Mouse (Mus musculus): ENCODE results near the gene Cd151. TPM values are rescaled to one million over a fixed set of nuclear protein-coding genes. Genes with fewer than 3 reads are reported as not detected.

The Cd151 gene
- polyA plus RNA-seq, 1 experiment: 57.9 TPM

DNA sequence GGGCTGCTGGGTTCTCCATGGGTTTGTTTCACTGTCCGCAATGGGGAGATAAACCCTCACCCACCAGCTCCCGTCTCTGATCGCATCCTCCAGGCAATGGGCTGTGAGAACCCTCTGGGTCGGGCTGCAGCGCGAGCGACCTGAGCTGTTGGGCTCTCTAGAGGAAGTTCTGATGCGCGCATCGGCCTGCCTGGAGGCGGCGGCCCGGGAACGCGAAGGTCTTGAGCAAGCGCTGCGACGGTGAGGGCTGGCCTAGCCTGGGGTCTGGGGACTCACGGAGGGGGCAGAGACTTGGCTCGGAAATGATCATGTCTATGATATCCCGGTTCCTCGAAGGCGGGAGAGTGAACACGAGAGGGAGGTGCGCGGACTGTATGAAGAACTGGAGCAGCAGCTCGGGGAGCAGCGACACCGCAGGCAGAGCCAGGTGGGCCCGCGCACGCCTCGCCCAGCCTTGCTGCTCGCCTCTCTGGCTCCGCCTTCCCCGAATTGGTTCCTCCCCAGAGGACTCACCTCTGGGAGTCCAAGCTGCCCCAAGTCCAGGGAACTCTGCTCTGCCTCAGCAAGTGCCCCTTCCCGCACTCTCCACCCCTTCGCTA is 2.5 kb upstream of the Cd151 start:
- peaks cover 69% of the 10 kb centered on the region for H3K4me1 ChIP-seq (ENCODE audit: control insufficient read depth, insufficient read depth, low read length)
- TF ChIP-seq CTCF (IDR thresholded peaks at IDR 0.05; ENCODE audit: low read depth, low read length) (no peak), POLR2A (IDR thresholded peaks at IDR 0.05; ENCODE audit: borderline replicate concordance, low read depth, low read length) (no peak)
- no peak overlapping the region for H3K4me3 ChIP-seq (ENCODE audit: insufficient read depth, low read length)
- no peak overlapping the region for H3K27ac ChIP-seq (ENCODE audit: insufficient read depth, low read depth, low read length)

DNA sequence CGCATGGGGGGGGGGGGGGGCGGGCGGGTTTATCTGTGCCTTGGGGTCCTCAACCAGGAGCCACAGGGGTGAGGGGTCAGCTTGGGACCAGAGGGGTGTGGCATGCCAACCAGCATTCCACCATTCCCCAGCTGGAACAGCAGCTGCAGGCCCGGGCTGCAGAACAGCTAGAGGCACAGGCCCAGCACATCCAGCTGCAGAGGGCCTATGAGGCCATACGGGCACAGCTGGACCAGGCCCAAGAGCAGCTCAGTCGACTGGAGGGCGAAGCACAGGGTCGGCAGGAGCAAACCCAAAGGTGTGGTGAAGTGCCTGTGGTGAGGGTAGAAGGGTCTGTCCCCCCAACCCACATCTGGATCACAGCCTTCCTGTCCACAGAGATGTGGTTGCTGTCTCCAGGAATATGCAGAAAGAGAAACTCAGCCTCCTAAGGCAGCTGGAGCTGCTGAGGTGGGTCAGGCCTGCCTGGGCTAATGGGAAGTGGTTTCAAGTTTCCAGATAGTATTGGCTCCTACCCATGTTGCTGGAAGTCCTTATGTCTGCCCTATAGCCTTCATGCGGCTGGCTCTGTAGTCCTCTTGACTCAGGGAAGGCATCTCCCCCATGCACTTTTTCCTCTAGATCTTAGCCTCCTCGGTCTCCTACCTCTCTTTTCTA is 1.7 kb upstream of the Cd151 start:
- TF ChIP-seq CTCF (IDR thresholded peaks at IDR 0.05; ENCODE audit: low read depth, low read length) (no peak), POLR2A (IDR thresholded peaks at IDR 0.05; ENCODE audit: borderline replicate concordance, low read depth, low read length) (no peak)
- peaks cover 69% of the 10 kb centered on the region for H3K4me1 ChIP-seq (ENCODE audit: control insufficient read depth, insufficient read depth, low read length)
- H3K27ac ChIP-seq (ENCODE audit: insufficient read depth, low read depth, low read length): peak overlapping the region; percentile 66
- H3K4me3 ChIP-seq (ENCODE audit: insufficient read depth, low read length): peak overlapping the region; percentile 21; the same call in 1 of the 2 replicates

DNA sequence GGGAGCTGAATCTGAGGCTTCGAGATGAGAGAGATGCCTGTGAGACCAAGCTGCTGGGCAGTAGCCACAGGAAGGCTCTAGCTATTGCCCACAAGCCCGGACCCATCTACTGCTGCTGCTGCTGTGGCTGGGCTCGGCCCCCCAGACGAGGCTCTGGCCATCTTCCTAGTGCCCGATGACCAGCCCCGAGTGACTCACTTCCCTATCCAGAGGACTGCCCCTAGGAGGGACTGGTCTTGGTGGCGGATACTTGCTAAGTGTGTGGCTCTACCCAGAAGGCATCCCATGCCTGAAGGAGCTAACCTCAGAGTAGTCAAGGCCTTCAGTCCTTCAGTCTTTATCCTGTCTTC is 1.2 kb upstream of the Cd151 start:
- TF ChIP-seq POLR2A (IDR thresholded peaks at IDR 0.05; ENCODE audit: borderline replicate concordance, low read depth, low read length) (no peak), CTCF (IDR thresholded peaks at IDR 0.05; ENCODE audit: low read depth, low read length) (no peak)
- Histone ChIP-seq H3K4me1 (ENCODE audit: control insufficient read depth, insufficient read depth, low read length) (peaks cover 69% of the 10 kb centered on the region), H3K27ac (ENCODE audit: insufficient read depth, low read depth, low read length) (peak overlapping the region; percentile 66), H3K4me3 (ENCODE audit: insufficient read depth, low read length) (peak overlapping the region; percentile 21; the same call in 1 of the 2 replicates)

DNA sequence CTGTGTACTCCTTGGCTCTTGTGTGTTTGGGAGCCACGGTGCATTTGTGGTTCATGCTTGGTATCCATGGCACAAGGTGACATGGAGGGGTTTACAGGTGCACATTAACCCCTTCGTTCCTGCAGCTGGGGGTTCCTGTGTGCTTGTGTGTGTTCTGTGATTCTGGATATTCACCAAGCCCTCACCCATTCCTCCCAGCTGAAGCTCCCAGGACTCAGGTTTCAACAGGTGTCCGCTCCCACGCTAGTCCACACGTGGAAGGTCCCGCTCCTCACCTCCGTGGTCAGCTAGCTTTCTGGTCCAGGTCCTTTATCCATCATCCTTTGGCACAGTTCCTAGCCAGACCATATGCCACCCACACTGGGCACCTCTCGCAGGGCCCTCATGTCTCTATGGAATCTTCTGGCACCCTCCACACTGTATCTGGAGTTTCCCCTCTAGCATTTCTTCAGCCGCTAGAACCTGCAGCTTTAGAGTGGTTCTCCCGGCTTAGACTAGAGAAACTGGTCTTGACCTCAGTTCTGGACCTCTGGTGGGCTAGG is 514 bp upstream of the Cd151 start:
- peaks cover 69% of the 10 kb centered on the region for H3K4me1 ChIP-seq (ENCODE audit: control insufficient read depth, insufficient read depth, low read length)
- peak overlapping the region; percentile 75 for H3K4me3 ChIP-seq (ENCODE audit: insufficient read depth, low read length)
- H3K27ac ChIP-seq (ENCODE audit: insufficient read depth, low read depth, low read length): peak overlapping the region; percentile 41
- TF ChIP-seq POLR2A (IDR thresholded peaks at IDR 0.05; ENCODE audit: borderline replicate concordance, low read depth, low read length) (no peak), CTCF (IDR thresholded peaks at IDR 0.05; ENCODE audit: low read depth, low read length) (no peak)

DNA sequence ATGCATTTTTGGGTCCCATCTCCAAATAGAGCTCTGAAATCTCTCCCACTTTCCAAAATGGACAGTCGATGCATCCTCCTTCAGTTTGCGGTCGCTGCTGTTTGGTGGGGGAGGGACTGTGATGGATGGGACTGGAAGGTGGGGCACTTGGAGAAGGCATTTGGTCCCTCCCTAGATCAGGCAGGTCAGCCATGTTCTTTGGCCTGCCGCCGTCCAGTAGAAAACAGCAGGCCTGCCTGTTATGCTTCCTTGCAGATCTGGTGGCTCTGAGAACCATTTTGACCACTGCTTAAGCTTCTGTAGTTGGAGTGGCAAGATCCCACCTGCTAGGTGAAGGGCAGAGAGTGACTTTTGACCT is 951 bp downstream of the Cd151 start:
- peak overlapping the region; percentile 75 for H3K4me3 ChIP-seq (ENCODE audit: insufficient read depth, low read length)
- H3K4me1 ChIP-seq (ENCODE audit: control insufficient read depth, insufficient read depth, low read length): peaks cover 64% of the 10 kb centered on the region
- peak overlapping the region; percentile 88 for H3K27ac ChIP-seq (ENCODE audit: insufficient read depth, low read depth, low read length)
- TF ChIP-seq CTCF (IDR thresholded peaks at IDR 0.05; ENCODE audit: low read depth, low read length) (no peak), POLR2A (IDR thresholded peaks at IDR 0.05; ENCODE audit: borderline replicate concordance, low read depth, low read length) (no peak)

DNA sequence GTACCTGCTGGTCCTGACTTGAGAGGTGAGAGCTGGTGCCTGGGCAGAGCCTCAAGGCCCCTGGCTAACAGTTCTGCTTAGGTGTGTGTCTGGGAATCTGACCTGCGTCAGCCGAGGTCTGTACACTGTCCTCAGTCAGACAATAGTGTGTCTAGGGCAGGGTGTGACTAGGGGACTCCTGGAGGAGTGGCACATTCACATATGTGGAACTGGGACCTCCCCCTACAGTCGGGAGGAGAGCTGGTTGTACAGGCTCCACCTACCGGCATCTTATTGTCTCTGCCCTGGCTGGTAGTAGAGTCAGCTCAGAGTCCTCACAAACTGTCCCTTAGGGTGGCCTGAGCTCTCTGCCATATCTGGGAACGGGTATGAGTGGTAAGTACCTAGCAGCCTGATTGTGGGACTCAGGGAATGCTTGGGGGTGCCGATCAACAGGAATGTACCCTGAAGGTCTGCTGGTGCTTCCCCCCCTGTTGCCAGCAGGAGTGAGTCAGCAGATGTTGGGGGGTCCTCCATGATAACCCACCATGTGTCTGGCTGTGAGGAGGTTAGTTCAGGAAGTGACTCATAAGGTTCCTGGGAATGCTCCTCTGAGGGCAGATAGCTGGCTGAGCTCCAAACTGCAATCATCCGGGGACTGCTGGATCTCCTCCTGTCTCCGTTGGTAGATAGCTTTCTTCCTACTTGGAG is 1.5 kb downstream of the Cd151 start:
- peak overlapping the region; percentile 88 for H3K27ac ChIP-seq (ENCODE audit: insufficient read depth, low read depth, low read length)
- peak overlapping the region; percentile 75 for H3K4me3 ChIP-seq (ENCODE audit: insufficient read depth, low read length)
- H3K4me1 ChIP-seq (ENCODE audit: control insufficient read depth, insufficient read depth, low read length): peaks cover 62% of the 10 kb centered on the region
- no peak for TF ChIP-seq CTCF (IDR thresholded peaks at IDR 0.05; ENCODE audit: low read depth, low read length)
- TF ChIP-seq POLR2A (IDR thresholded peaks at IDR 0.05; ENCODE audit: borderline replicate concordance, low read depth, low read length): no peak

DNA sequence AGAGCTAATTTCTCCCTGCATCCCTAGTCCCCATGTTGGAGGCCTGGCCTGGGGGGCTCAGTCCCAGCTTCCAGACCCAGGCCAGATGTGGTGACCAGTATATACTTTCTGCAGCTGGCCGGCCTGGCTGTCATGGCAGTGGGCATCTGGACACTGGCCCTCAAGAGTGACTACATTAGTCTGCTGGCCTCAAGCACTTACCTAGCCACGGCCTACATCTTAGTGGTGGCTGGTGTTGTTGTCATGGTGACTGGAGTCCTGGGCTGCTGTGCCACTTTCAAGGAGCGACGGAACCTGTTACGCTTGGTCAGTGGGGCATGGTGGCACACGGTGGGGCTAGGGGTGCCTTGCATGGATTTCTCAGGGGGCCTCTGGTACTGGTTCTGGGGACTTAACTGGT is 2.2 kb downstream of the Cd151 start:
- peak overlapping the region; percentile 88 for H3K27ac ChIP-seq (ENCODE audit: insufficient read depth, low read depth, low read length)
- H3K4me3 ChIP-seq (ENCODE audit: insufficient read depth, low read length): peak overlapping the region; percentile 75
- TF ChIP-seq CTCF (IDR thresholded peaks at IDR 0.05; ENCODE audit: low read depth, low read length) (no peak), POLR2A (IDR thresholded peaks at IDR 0.05; ENCODE audit: borderline replicate concordance, low read depth, low read length) (no peak)
- H3K4me1 ChIP-seq (ENCODE audit: control insufficient read depth, insufficient read depth, low read length): peaks cover 58% of the 10 kb centered on the region

DNA sequence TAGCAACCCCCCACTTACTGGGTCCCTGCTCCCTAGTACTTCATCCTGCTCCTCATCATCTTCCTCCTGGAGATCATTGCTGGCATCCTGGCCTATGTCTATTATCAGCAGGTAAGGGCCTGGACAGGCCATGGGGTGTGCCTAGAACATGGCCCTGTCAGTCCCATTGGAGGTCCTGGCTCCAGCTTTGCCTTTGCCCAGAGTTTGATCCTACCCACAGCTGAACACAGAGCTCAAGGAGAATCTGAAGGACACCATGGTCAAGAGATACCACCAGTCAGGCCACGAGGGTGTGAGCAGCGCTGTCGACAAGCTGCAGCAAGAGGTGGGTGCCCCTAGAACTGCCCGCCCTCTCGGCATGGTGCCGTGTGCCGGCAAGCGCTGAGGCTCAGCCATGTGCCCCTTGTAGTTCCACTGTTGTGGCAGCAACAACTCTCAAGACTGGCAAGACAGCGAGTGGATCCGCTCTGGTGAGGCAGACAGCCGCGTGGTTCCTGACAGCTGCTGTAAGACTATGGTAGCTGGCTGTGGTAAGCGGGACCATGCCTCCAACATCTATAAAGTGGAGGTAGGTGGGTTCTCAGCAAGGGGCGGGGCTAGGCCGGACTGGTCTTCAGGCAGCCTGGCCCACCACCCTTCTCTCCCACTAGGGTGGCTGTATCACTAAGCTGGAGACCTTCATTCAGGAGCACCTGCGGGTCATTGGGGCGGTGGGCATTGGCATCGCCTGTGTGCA is 2.9 kb downstream of the Cd151 start:
- no peak overlapping the region for H3K27ac ChIP-seq (ENCODE audit: insufficient read depth, low read depth, low read length)
- TF ChIP-seq POLR2A (IDR thresholded peaks at IDR 0.05; ENCODE audit: borderline replicate concordance, low read depth, low read length) (no peak), CTCF (IDR thresholded peaks at IDR 0.05; ENCODE audit: low read depth, low read length) (no peak)
- H3K4me1 ChIP-seq (ENCODE audit: control insufficient read depth, insufficient read depth, low read length): peaks cover 51% of the 10 kb centered on the region
- H3K4me3 ChIP-seq (ENCODE audit: insufficient read depth, low read length): no peak overlapping the region

DNA sequence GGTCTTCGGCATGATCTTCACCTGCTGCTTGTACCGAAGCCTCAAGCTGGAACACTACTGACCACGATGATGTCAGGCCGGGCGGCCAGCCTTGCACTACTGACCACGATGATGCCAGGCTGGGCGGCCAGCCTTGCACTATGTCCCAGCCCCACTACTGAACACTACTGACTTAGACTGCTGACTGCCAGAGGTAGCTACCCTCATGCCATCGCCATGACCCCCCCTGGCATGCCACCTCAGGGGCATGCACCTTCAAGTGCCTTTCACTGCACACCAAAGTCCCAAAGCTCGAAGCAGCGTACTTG is 3.4 kb downstream of the Cd151 start:
- H3K4me3 ChIP-seq (ENCODE audit: insufficient read depth, low read length): no peak overlapping the region
- peaks cover 48% of the 10 kb centered on the region for H3K4me1 ChIP-seq (ENCODE audit: control insufficient read depth, insufficient read depth, low read length)
- no peak overlapping the region for H3K27ac ChIP-seq (ENCODE audit: insufficient read depth, low read depth, low read length)
- TF ChIP-seq CTCF (IDR thresholded peaks at IDR 0.05; ENCODE audit: low read depth, low read length) (no peak), POLR2A (IDR thresholded peaks at IDR 0.05; ENCODE audit: borderline replicate concordance, low read depth, low read length) (no peak)

Measured in bone marrow macrophage, adult 2 months (primary cell).